Mouse (Mus musculus) neural tube, embryonic 15.5 days (tissue): ENCODE data around the gene Cabp4. TPM values are rescaled to one million over a fixed set of nuclear protein-coding genes. Genes with fewer than 3 reads are reported as not detected.

Source experiments
- ATAC-seq: fragments of 200-750 bp; cut with Nextera tagmentation; 2 replicates; pipeline ENCODE4 v1.8.0; 2017; ENCODE audit warnings: mild to moderate bottlenecking, moderate TSS enrichment, moderate library complexity; ENCODE audit not compliant: low FRiP score
- H3K27ac ChIP-seq: fragments of 300-500 bp; sonication (generic); replicated peaks from 2 replicates; pipeline ENCODE4 v1.5.1; 2015; ENCODE audit warnings: mild to moderate bottlenecking, inconsistent platforms
- H3K27me3 ChIP-seq: fragments of 300-500 bp; sonication (generic); replicated peaks from 2 replicates; pipeline ENCODE4 v1.6.1; 2015; ENCODE audit warnings: inconsistent platforms
- H3K36me3 ChIP-seq: fragments of 300-500 bp; sonication (generic); 2 replicates; pipeline ENCODE4 v1.6.1; 2015; ENCODE audit warnings: inconsistent platforms
- H3K4me1 ChIP-seq: fragments of 300-500 bp; sonication (generic); 2 replicates; pipeline ENCODE4 v1.6.1; 2015; ENCODE audit warnings: inconsistent platforms
- H3K4me2 ChIP-seq: fragments of 300-500 bp; sonication (generic); 2 replicates; pipeline ENCODE4 v1.6.1; 2015; ENCODE audit warnings: inconsistent platforms, mild to moderate bottlenecking, moderate library complexity
- H3K4me3 ChIP-seq: fragments of 300-500 bp; sonication (generic); replicated peaks from 2 replicates; pipeline ENCODE4 v1.5.1; 2015; ENCODE audit warnings: mild to moderate bottlenecking, inconsistent platforms
- H3K9ac ChIP-seq: fragments of 300-500 bp; sonication (generic); replicated peaks from 2 replicates; pipeline ENCODE4 v1.6.1; 2015; ENCODE audit warnings: mild to moderate bottlenecking, inconsistent platforms
- H3K9me3 ChIP-seq: fragments of 300-500 bp; sonication (generic); replicated peaks from 2 replicates; pipeline ENCODE4 v1.6.1; 2016; ENCODE audit warnings: inconsistent platforms
- WGBS: fragments of 180-500 bp; shearing (Covaris S2); methylation state at CpG from one replicate; pipeline ENCODE4 v1.1.7; 2015; ENCODE audit warnings: mixed read lengths; 5-methylcytosine and 5-hydroxymethylcytosine counted together
- polyA plus RNA-seq: library from polyadenylated mRNA; unstranded; fragments of >200 nt; fragmentation: Nextera tagmentation; extraction: Ambion mirVana; gene quantifications from 2 replicates; pipeline ENCODE4 v1.2.1, GENCODE M21; 2015

Cabp4 gene
- polyA plus RNA-seq, 1 experiment from 2014 or later: 0.20 TPM

GRCm38 (mm10) chr19:4180411-4180810 is 36.6 kb upstream of the Cabp4 start:
- no peak overlapping the region for H3K4me2 ChIP-seq
- no peaks in the 10 kb centered on the region for H3K27me3 ChIP-seq
- no peak overlapping the region for H3K4me3 ChIP-seq
- no peak overlapping the region for H3K27ac ChIP-seq
- no peak for ATAC-seq
- H3K36me3 ChIP-seq: no peaks in the 10 kb centered on the region
- 90% methylated on average over 7 of the region's 7 CpGs for WGBS
- peaks cover 18% of the 10 kb centered on the region for H3K4me1 ChIP-seq
- no peaks in the 10 kb centered on the region for H3K9me3 ChIP-seq
- H3K9ac ChIP-seq: no peak overlapping the region

GRCm38 (mm10) chr19:4175368-4175947 is 31.6 kb upstream of the Cabp4 start, which contains the start of gene Carns1:
TSS of gene Carns1 (minus strand) at chr19:4175479.
- Histone ChIP-seq H3K27ac (no peak within 1 kb of the TSS), H3K4me1 (peaks cover 15% of the 10 kb centered on the region), H3K4me3 (no peak within 1 kb of the TSS), H3K4me2 (peak within 1 kb of the TSS; percentile 37), H3K9me3 (no peaks in the 10 kb centered on the region), H3K9ac (no peak within 1 kb of the TSS), H3K27me3 (no peaks in the 10 kb centered on the region), H3K36me3 (no peaks in the 10 kb centered on the region)
- no peak for ATAC-seq
- WGBS: 6% methylated on average over 11 of the region's 11 CpGs

GRCm38 (mm10) chr19:4172925-4173324 is 29.1 kb upstream of the Cabp4 start:
- H3K4me1 ChIP-seq: peaks cover 25% of the 10 kb centered on the region
- ATAC-seq: no peak
- no peaks in the 10 kb centered on the region for H3K27me3 ChIP-seq
- 53% methylated on average over 11 of the region's 11 CpGs for WGBS
- H3K27ac ChIP-seq: no peak overlapping the region
- H3K4me3 ChIP-seq: no peak overlapping the region
- H3K9me3 ChIP-seq: no peaks in the 10 kb centered on the region
- no peaks in the 10 kb centered on the region for H3K36me3 ChIP-seq
- no peak overlapping the region for H3K4me2 ChIP-seq
- no peak overlapping the region for H3K9ac ChIP-seq

GRCm38 (mm10) chr19:4171393-4172290 is 27.8 kb upstream of the Cabp4 start:
- no peaks in the 10 kb centered on the region for H3K9me3 ChIP-seq
- no peaks in the 10 kb centered on the region for H3K27me3 ChIP-seq
- H3K27ac ChIP-seq: no peak overlapping the region
- no peak overlapping the region for H3K4me3 ChIP-seq
- ATAC-seq: no peak
- WGBS: 65% methylated on average over 13 of the region's 13 CpGs
- no peak overlapping the region for H3K9ac ChIP-seq
- no peaks in the 10 kb centered on the region for H3K36me3 ChIP-seq
- H3K4me1 ChIP-seq: peaks cover 25% of the 10 kb centered on the region
- H3K4me2 ChIP-seq: no peak overlapping the region

- Histone ChIP-seq H3K27ac (no peak overlapping the region), H3K9ac (no peak overlapping the region)
- 91% methylated on average over 10 of the region's 10 CpGs for WGBS
Measured at GRCm38 (mm10) chr19:4170723-4171392, 27.0 kb upstream of the Cabp4 start.

GRCm38 (mm10) chr19:4169810-4170209 is 26.0 kb upstream of the Cabp4 start:
- ATAC-seq: peak; percentile 53
- Histone ChIP-seq H3K27me3 (no peaks in the 10 kb centered on the region), H3K9ac (peak overlapping the region; percentile 76), H3K9me3 (no peaks in the 10 kb centered on the region), H3K36me3 (no peaks in the 10 kb centered on the region), H3K4me3 (peak overlapping the region; percentile 47), H3K4me2 (peak overlapping the region; percentile 89), H3K4me1 (peaks cover 13% of the 10 kb centered on the region), H3K27ac (peak overlapping the region; percentile 93)
- 7% methylated on average over 26 of the region's 27 CpGs for WGBS

More at GRCm38 (mm10) chr19:4170723-4171392, 27.0 kb upstream of the Cabp4 start:
- H3K4me3 ChIP-seq: no peak overlapping the region
- no peaks in the 10 kb centered on the region for H3K9me3 ChIP-seq
- no peaks in the 10 kb centered on the region for H3K36me3 ChIP-seq
- ATAC-seq: no peak
- H3K27me3 ChIP-seq: no peaks in the 10 kb centered on the region
- H3K4me2 ChIP-seq: no peak overlapping the region
- peaks cover 22% of the 10 kb centered on the region for H3K4me1 ChIP-seq

- ATAC-seq: peak; percentile 95
- peak overlapping the region; percentile 47 for H3K4me3 ChIP-seq
- no peaks in the 10 kb centered on the region for H3K9me3 ChIP-seq
- no peaks in the 10 kb centered on the region for H3K36me3 ChIP-seq
- no peaks in the 10 kb centered on the region for H3K27me3 ChIP-seq
- peaks cover 13% of the 10 kb centered on the region for H3K4me1 ChIP-seq
- WGBS: under 1% methylated on average over 43 of the region's 43 CpGs
- peak overlapping the region; percentile 76 for H3K9ac ChIP-seq
- H3K27ac ChIP-seq: peak overlapping the region; percentile 93
- H3K4me2 ChIP-seq: peak overlapping the region; percentile 89
Measured at GRCm38 (mm10) chr19:4169378-4169784, 25.5 kb upstream of the Cabp4 start.

GRCm38 (mm10) chr19:4166678-4167476 is 23.0 kb upstream of the Cabp4 start:
- ATAC-seq: no peak
- H3K27me3 ChIP-seq: no peaks in the 10 kb centered on the region
- no peak overlapping the region for H3K4me2 ChIP-seq
- no peaks in the 10 kb centered on the region for H3K36me3 ChIP-seq
- no peaks in the 10 kb centered on the region for H3K9me3 ChIP-seq
- no peak overlapping the region for H3K9ac ChIP-seq
- H3K4me1 ChIP-seq: peaks cover 28% of the 10 kb centered on the region
- no peak overlapping the region for H3K27ac ChIP-seq
- 77% methylated on average over 9 of the region's 9 CpGs for WGBS
- H3K4me3 ChIP-seq: no peak overlapping the region

GRCm38 (mm10) chr19:4164721-4165120 is 20.9 kb upstream of the Cabp4 start:
- 74% methylated on average over 2 of the region's 2 CpGs for WGBS
- no peaks in the 10 kb centered on the region for H3K9me3 ChIP-seq
- no peak overlapping the region for H3K9ac ChIP-seq

GRCm38 (mm10) chr19:4164100-4164499 is 20.3 kb upstream of the Cabp4 start:
- 89% methylated on average over 3 of the region's 3 CpGs for WGBS
- peak overlapping the region; percentile 93; the same call in 1 of the 2 replicates for H3K4me2 ChIP-seq
- H3K27me3 ChIP-seq: no peaks in the 10 kb centered on the region
- no peak overlapping the region for H3K4me3 ChIP-seq
- H3K9me3 ChIP-seq: no peaks in the 10 kb centered on the region
- ATAC-seq: no peak
- peaks cover 23% of the 10 kb centered on the region for H3K4me1 ChIP-seq
- H3K9ac ChIP-seq: 0 out of 2 replicates have a peak overlapping the region, but pooled peaks have one; percentile 74
- peak overlapping the region; percentile 88 for H3K27ac ChIP-seq
- H3K36me3 ChIP-seq: peaks cover 24% of the 10 kb centered on the region

More at GRCm38 (mm10) chr19:4164721-4165120, 20.9 kb upstream of the Cabp4 start:
- Histone ChIP-seq H3K27ac (no peak overlapping the region), H3K36me3 (peaks cover 18% of the 10 kb centered on the region), H3K27me3 (no peaks in the 10 kb centered on the region), H3K4me3 (no peak overlapping the region), H3K4me1 (peaks cover 26% of the 10 kb centered on the region), H3K4me2 (no peak overlapping the region)
- no peak for ATAC-seq

GRCm38 (mm10) chr19:4163543-4163887 is 19.7 kb upstream of the Cabp4 start:
- Histone ChIP-seq H3K4me3 (peak overlapping the region; percentile 59), H3K4me1 (peaks cover 23% of the 10 kb centered on the region), H3K27ac (peak overlapping the region; percentile 88), H3K36me3 (peaks cover 30% of the 10 kb centered on the region), H3K9me3 (no peaks in the 10 kb centered on the region), H3K4me2 (peak overlapping the region; percentile 93), H3K27me3 (no peaks in the 10 kb centered on the region), H3K9ac (peak overlapping the region; percentile 74)
- ATAC-seq: 0 out of 2 replicates have a peak, but pooled peaks have one; percentile 9
- WGBS: 39% methylated on average over 4 of the region's 4 CpGs
